Mouse (Mus musculus) layer of hippocampus, postnatal 25 days (tissue): ENCODE results near the gene Epas1. TPM values are rescaled to one million over a fixed set of nuclear protein-coding genes. Genes with fewer than 3 reads are reported as not detected.

Experiments used
- DNase-seq, 2 experiments: peaks; one replicate each; pipeline ENCODE4 v3.0.0; 2022; ENCODE audit warnings: mixed read lengths in 2 of 2, low spot score in 1 of 2; ENCODE audit errors: extremely low spot score in 1 of 2
- total RNA-seq, 2 experiments: library from RNA; stranded (reverse); gene quantifications; 2 replicates each; pipeline ENCODE4 v1.2.3; 2021

Epas1 gene
- total RNA-seq, 2 experiments from 2014 or later, result 75.1 to 99.4 TPM

GRCm38 (mm10) chr17:86784405-86784977 lies 31.0 kb downstream of the Epas1 start:
- no peak for DNase-seq

GRCm38 (mm10) chr17:86785612-86786011 lies 32.1 kb downstream of the Epas1 start:
- DNase-seq, result peak in 1 of 2 experiments; percentile 26

GRCm38 (mm10) chr17:86786496-86786895 lies 33.0 kb downstream of the Epas1 start:
- no peak for DNase-seq

GRCm38 (mm10) chr17:86787805-86788204 lies 34.3 kb downstream of the Epas1 start:
- no peak for DNase-seq

- no peak for DNase-seq
Measured at GRCm38 (mm10) chr17:86788316-86788715, 34.8 kb downstream of the Epas1 start.

GRCm38 (mm10) chr17:86791925-86792324 lies 38.4 kb downstream of the Epas1 start:
- no peak for DNase-seq

- no peak for DNase-seq
Measured at GRCm38 (mm10) chr17:86795773-86796172, 42.3 kb downstream of the Epas1 start.

GRCm38 (mm10) chr17:86797031-86797430 lies 43.5 kb downstream of the Epas1 start:
- no peak for DNase-seq

GRCm38 (mm10) chr17:86798460-86798859 lies 45.0 kb downstream of the Epas1 start:
- DNase-seq, result no peak

GRCm38 (mm10) chr17:86798951-86799350 lies 45.5 kb downstream of the Epas1 start:
- DNase-seq, result no peak

- DNase-seq, result no peak
Measured at GRCm38 (mm10) chr17:86800535-86800934, 47.0 kb downstream of the Epas1 start.

- DNase-seq, result no peak
Measured at GRCm38 (mm10) chr17:86801213-86801815, 47.8 kb downstream of the Epas1 start.

GRCm38 (mm10) chr17:86801876-86802275 lies 48.4 kb downstream of the Epas1 start:
- no peak for DNase-seq

GRCm38 (mm10) chr17:86802351-86802985 lies 49.0 kb downstream of the Epas1 start:
- DNase-seq, result no peak

GRCm38 (mm10) chr17:86803147-86803546 lies 49.6 kb downstream of the Epas1 start:
- DNase-seq, result no peak

GRCm38 (mm10) chr17:86803653-86804052 lies 50.2 kb downstream of the Epas1 start:
- no peak for DNase-seq

- no peak for DNase-seq
Measured at GRCm38 (mm10) chr17:86812029-86812428, 58.5 kb downstream of the Epas1 start.

- no peak for DNase-seq
Measured at GRCm38 (mm10) chr17:86814320-86814719, 60.8 kb downstream of the Epas1 start.

- DNase-seq, result no peak
Measured at GRCm38 (mm10) chr17:86815016-86815865, 61.7 kb downstream of the Epas1 start.

GRCm38 (mm10) chr17:86822017-86822737 lies 68.7 kb downstream of the Epas1 start:
- DNase-seq, result no peak
